25 mouse cellular contexts compared by ENCODE assay signal in genomic region chr9:124101723-124102122, GRCm38 (mm10). TPM values are rescaled to one million over a fixed set of nuclear protein-coding genes. Genes with fewer than 3 reads are reported as not detected.
DNase-seq lines count a peak whose midpoint lies in the region; ATAC-seq and TF ChIP-seq lines count a peak whose summit lies in the region.
"Had no signal": no experiment of that assay in that cellular context is flagged by ENCODE, and none has a peak within 500 bp of the region (broad histone marks: within the 10 kb centered on the region; RNA-seq: fewer than 3 reads in every experiment).

Ccr2 (plus strand) TSS chr9:124101950.

- H3K9ac ChIP-seq in MEL (ENCODE audit: control insufficient read depth, low read depth, low read length, poor library complexity, severe bottlenecking): no peak within 1 kb of the TSS
- H3K9ac ChIP-seq in heart, embryonic 12.5 days: no peak within 1 kb of the TSS
- H3K9ac ChIP-seq: embryonic facial prominence, embryonic 15.5 days; kidney, embryonic 15.5 days; lung, embryonic 14.5 days; neural tube, embryonic 15.5 days had no signal

- no peak for TF ChIP-seq RAD21 in MEL (IDR thresholded peaks at IDR 0.05; ENCODE audit: low read depth, low read length)

- TF ChIP-seq CTCF in MEL (IDR thresholded peaks at IDR 0.05 in 2 of 3, conservative IDR thresholded peaks at IDR 0.05 in 1 of 3; ENCODE audit: control insufficient read depth in 1 of 3, insufficient read depth in 1 of 3, low read depth in 2 of 3, low read length in 3 of 3, poor library complexity in 1 of 3, severe bottlenecking in 1 of 3): no peak
- no peak for TF ChIP-seq CTCF in bone marrow macrophage, adult 2 months (IDR thresholded peaks at IDR 0.05; ENCODE audit: low read depth, low read length)

- peaks cover 0 to 51% of the 10 kb centered on the region in 2 experiments; a peak in 3 of 4 replicates for H3K36me3 ChIP-seq in MEL (ENCODE audit: control insufficient read depth in 1 of 2, insufficient read depth in 2 of 2, low read length in 2 of 2)
- no peaks in the 10 kb centered on the region for H3K36me3 ChIP-seq in heart, embryonic 12.5 days
- H3K36me3 ChIP-seq: embryonic facial prominence, embryonic 15.5 days; forebrain, embryonic 10.5 days; hindbrain, embryonic 10.5 days; kidney, embryonic 15.5 days; liver, embryonic 13.5 days; midbrain, embryonic 10.5 days; neural tube, embryonic 15.5 days had no signal

- no peak within 1 kb of the TSS for H3K4me2 ChIP-seq in heart, embryonic 12.5 days
- H3K4me2 ChIP-seq: embryonic facial prominence, embryonic 15.5 days; kidney, embryonic 15.5 days; liver, embryonic 13.5 days; lung, embryonic 14.5 days; neural tube, embryonic 15.5 days had no signal

- peak within 1 kb of the TSS; percentile 9; the same call in 1 of the 2 replicates for H3K27ac ChIP-seq in MEL (ENCODE audit: control insufficient read depth, low read depth, low read length)
- no peak within 1 kb of the TSS for H3K27ac ChIP-seq in bone marrow macrophage, adult 2 months (ENCODE audit: insufficient read depth, low read depth, low read length)
- H3K27ac ChIP-seq in heart, embryonic 12.5 days (ENCODE audit: poor library complexity, severe bottlenecking): no peak within 1 kb of the TSS
- H3K27ac ChIP-seq: embryonic facial prominence, embryonic 15.5 days; forebrain, embryonic 10.5 days; hindbrain, embryonic 10.5 days; hindbrain, postnatal 0 days; kidney, embryonic 15.5 days; left cerebral cortex, adult 2 months; liver, embryonic 13.5 days; midbrain, embryonic 10.5 days; neural tube, embryonic 15.5 days had no signal

- H3K9me3 ChIP-seq in MEL (replicated peaks; ENCODE audit: insufficient read depth, low read length): no peaks in the 10 kb centered on the region
- H3K9me3 ChIP-seq in heart, embryonic 12.5 days (replicated peaks): no peaks in the 10 kb centered on the region
- H3K9me3 ChIP-seq: embryonic facial prominence, embryonic 15.5 days; forebrain, embryonic 10.5 days; hindbrain, embryonic 10.5 days; kidney, embryonic 15.5 days; liver, embryonic 13.5 days; midbrain, embryonic 10.5 days; neural tube, embryonic 15.5 days had no signal

- ATAC-seq in hematopoietic stem cell, adult 5-6 weeks (replicated peaks in 1 of 2; ENCODE audit: insufficient read depth in 1 of 2, low FRiP score in 2 of 2, low TSS enrichment in 1 of 2, low read depth in 1 of 2, poor library complexity in 2 of 2, severe bottlenecking in 2 of 2): no peak
- no peak for ATAC-seq in monocyte, adult 5-6 weeks (replicated peaks; ENCODE audit: insufficient number of reproducible peaks, low FRiP score, low TSS enrichment, poor library complexity, severe bottlenecking)
- no peak for ATAC-seq in heart, embryonic 12.5 days (ENCODE audit: insufficient number of reproducible peaks, low FRiP score)
- ATAC-seq: hindbrain, postnatal 0 days had no signal

- no peak for TF ChIP-seq EP300 in MEL (IDR thresholded peaks at IDR 0.05; ENCODE audit: low read depth in 1 of 2, low read length in 2 of 2)

- no peak for TF ChIP-seq POLR2A in MEL (IDR thresholded peaks at IDR 0.05; ENCODE audit: control insufficient read depth in 1 of 2, insufficient read depth in 1 of 2, low read depth in 1 of 2, low read length in 2 of 2, poor library complexity in 1 of 2)
- no peak for TF ChIP-seq POLR2A in bone marrow macrophage, adult 2 months (IDR thresholded peaks at IDR 0.05; ENCODE audit: borderline replicate concordance, low read depth, low read length)

- H3K27me3 ChIP-seq in MEL (ENCODE audit: control insufficient read depth in 1 of 2, insufficient read depth in 2 of 2, low read length in 2 of 2): no peaks in the 10 kb centered on the region
- no peaks in the 10 kb centered on the region for H3K27me3 ChIP-seq in heart, embryonic 12.5 days (replicated peaks)
- H3K27me3 ChIP-seq: embryonic facial prominence, embryonic 15.5 days; kidney, embryonic 15.5 days; liver, embryonic 13.5 days; neural tube, embryonic 15.5 days had no signal

- no peaks in the 10 kb centered on the region for H3K79me2 ChIP-seq in MEL (ENCODE audit: control insufficient read depth, insufficient read depth, low read length, poor library complexity)

- no peak for DNase-seq in MEL (ENCODE audit: low read depth, low spot score)
- no peak for DNase-seq in embryo, embryonic 11 days
- no peak for DNase-seq in layer of hippocampus, postnatal 14 days (ENCODE audit: low spot score in 2 of 2)
- DNase-seq: adrenal gland, postnatal 25 days; cerebellum, adult 11-12 months; cerebellum, postnatal 14 days; gastrocnemius, postnatal 36 days; kidney, adult 11 months; kidney, postnatal 4 days; layer of hippocampus, adult 9-11 months; liver, embryonic 13.5 days; lung, embryonic 14.5 days; lung, postnatal 36 days had no signal

- 76% methylated on average over 4 of the region's 4 CpGs for WGBS in heart, embryonic 12.5 days

- H3K4me1 ChIP-seq in MEL (ENCODE audit: control insufficient read depth in 1 of 2, insufficient read depth in 2 of 2, low read length in 2 of 2): peaks cover 22 to 29% of the 10 kb centered on the region in 2 experiments
- H3K4me1 ChIP-seq in bone marrow macrophage, adult 2 months (ENCODE audit: control insufficient read depth, insufficient read depth, low read length): peaks cover 12% of the 10 kb centered on the region
- no peaks in the 10 kb centered on the region for H3K4me1 ChIP-seq in heart, embryonic 12.5 days (replicated peaks)
- H3K4me1 ChIP-seq: embryonic facial prominence, embryonic 15.5 days; forebrain, embryonic 10.5 days; hindbrain, embryonic 10.5 days; kidney, embryonic 15.5 days; midbrain, embryonic 10.5 days; neural tube, embryonic 15.5 days had no signal

- no peak within 1 kb of the TSS for H3K4me3 ChIP-seq in MEL (ENCODE audit: control insufficient read depth in 1 of 2, insufficient read depth in 1 of 2, low read depth in 2 of 2, low read length in 2 of 2)
- H3K4me3 ChIP-seq in bone marrow macrophage, adult 2 months (ENCODE audit: insufficient read depth, low read length): no peak within 1 kb of the TSS
- no peak within 1 kb of the TSS for H3K4me3 ChIP-seq in heart, embryonic 12.5 days
- H3K4me3 ChIP-seq: embryonic facial prominence, embryonic 15.5 days; forebrain, embryonic 10.5 days; hindbrain, embryonic 10.5 days; kidney, embryonic 15.5 days; left cerebral cortex, adult 2 months; liver, embryonic 13.5 days; midbrain, embryonic 10.5 days; neural tube, embryonic 15.5 days had no signal

TF ChIP-seq in MEL, 35 proteins besides CTCF, POLR2A, EP300 and RAD21:
- TF ChIP-seq SMC3 (IDR thresholded peaks at IDR 0.05; ENCODE audit: low read depth, low read length) (no peak), ZNF384 (IDR thresholded peaks at IDR 0.05; ENCODE audit: low read depth, low read length) (no peak), MYC (IDR thresholded peaks at IDR 0.05; ENCODE audit: low read depth, low read length) (no peak), ELF1 (IDR thresholded peaks at IDR 0.05; ENCODE audit: low read depth, low read length) (no peak), HCFC1 (IDR thresholded peaks at IDR 0.05; ENCODE audit: low read depth, low read length) (no peak), TBP (IDR thresholded peaks at IDR 0.05; ENCODE audit: low read depth, low read length) (no peak), POLR2AphosphoS5 (IDR thresholded peaks at IDR 0.05; ENCODE audit: borderline replicate concordance, low read depth, low read length) (no peak), NRF1 (IDR thresholded peaks at IDR 0.05; ENCODE audit: insufficient read depth, low read depth, low read length, poor library complexity, severe bottlenecking) (no peak), GABPA (IDR thresholded peaks at IDR 0.05; ENCODE audit: low read depth, low read length) (no peak), NELFE (IDR thresholded peaks at IDR 0.05; ENCODE audit: low read depth, low read length) (no peak), E2F4 (IDR thresholded peaks at IDR 0.05; ENCODE audit: borderline replicate concordance, low read depth, low read length) (no peak), TCF12 (IDR thresholded peaks at IDR 0.05; ENCODE audit: low read depth, low read length) (no peak), RCOR1 (IDR thresholded peaks at IDR 0.05; ENCODE audit: low read depth, low read length) (no peak), MAZ (IDR thresholded peaks at IDR 0.05; ENCODE audit: low read depth, low read length) (no peak), USF2 (IDR thresholded peaks at IDR 0.05; ENCODE audit: borderline replicate concordance in 1 of 2, insufficient read depth in 1 of 2, low read depth in 1 of 2, low read length in 2 of 2) (no peak)

RNA-seq across cellular contexts. Expression of gene Ccr2, which starts in this region (rescaled TPM):
- 6.2 and 10.8 TPM in 2 replicates for total RNA-seq in MEL (2012; rRNA removed)
- polyA plus RNA-seq in MEL (2012; ENCODE audit: insufficient read depth in 1 of 2, insufficient read length in 2 of 2, low read depth in 1 of 2, low replicate concordance in 2 of 2, missing spikeins in 1 of 2): 1 to 10 TPM in 1 of 2 experiments, not detected in 1; 4.1 TPM
- 126 and 129 TPM in 2 replicates for polyA plus RNA-seq in bone marrow macrophage, adult 2 months (2012; ENCODE audit: insufficient read depth, insufficient read length, missing spikeins)
- 11.8 and 23.4 TPM in 2 replicates for total RNA-seq in hematopoietic stem cell, adult 5-6 weeks (2017)
- total RNA-seq in monocyte, adult 5-6 weeks (2017): 260 to 312 TPM (median 269 TPM) in 3 replicates
- polyA plus RNA-seq in heart, embryonic 12.5 days (2016; fragmentation: Nextera tagmentation; extraction: Ambion mirVana): 0.24 and 0.28 TPM in 2 replicates
- under 1 TPM; 0.17 to 0.30 TPM for total RNA-seq in layer of hippocampus, postnatal 14 days (2021)
- total RNA-seq: hindbrain, postnatal 0 days had no signal

Comparison
In these comparisons a context has a peak if more than half of its experiments do, and no peak if none do; other contexts are left out.
1. RNA of gene Ccr2 (total RNA-seq): 260 to 312 TPM in monocyte, adult 5-6 weeks; 11.8 to 23.4 TPM in hematopoietic stem cell, adult 5-6 weeks, 6.2 to 10.8 TPM in MEL and 0.17 to 0.30 TPM in layer of hippocampus, postnatal 14 days; every median in the first group is over 10 times any median in the second.
2. RNA of gene Ccr2 (polyA plus RNA-seq): 126 to 129 TPM in bone marrow macrophage, adult 2 months; 4.1 TPM in MEL and 0.24 to 0.28 TPM in heart, embryonic 12.5 days; every median in the first group is over 10 times any median in the second.